Comparison of ENCODE assay signal across 30 mouse cellular contexts in genomic region chr14:79388304-79388703, GRCm38 (mm10). TPM values are rescaled to one million over a fixed set of nuclear protein-coding genes. Genes with fewer than 3 reads are reported as not detected.
A peak's percentile ranks its signal among the peaks of the same experiment; 100 is the strongest.
DNase-seq lines count a peak whose midpoint lies in the region; ATAC-seq lines count a peak whose summit lies in the region.
"Had no signal": no experiment of that assay in that cellular context is flagged by ENCODE, and none has a peak within 500 bp of the region (broad histone marks: within the 10 kb centered on the region; RNA-seq: fewer than 3 reads in every experiment).

No protein-coding gene starts in this region.

- H3K27ac ChIP-seq in intestine, embryonic 14.5 days (ENCODE audit: low read depth), result no peak overlapping the region
- no peak overlapping the region for H3K27ac ChIP-seq in intestine, embryonic 16.5 days (ENCODE audit: low read length)
- H3K27ac ChIP-seq in limb, embryonic 10.5 days, result no peak overlapping the region
- H3K27ac ChIP-seq in liver, embryonic 13.5 days, result no peak overlapping the region
- no peak overlapping the region for H3K27ac ChIP-seq in midbrain, embryonic 15.5 days
- H3K27ac ChIP-seq: forebrain, embryonic 12.5 days; hindbrain, embryonic 13.5 days; neural tube, embryonic 12.5 days had no signal

- H3K4me3 ChIP-seq in intestine, embryonic 14.5 days (ENCODE audit: low read depth, low read length), result no peak overlapping the region
- no peak overlapping the region for H3K4me3 ChIP-seq in intestine, embryonic 16.5 days (ENCODE audit: low read length)
- H3K4me3 ChIP-seq in limb, embryonic 10.5 days, result peak overlapping the region; percentile 83; the same call in 1 of the 2 replicates
- H3K4me3 ChIP-seq in liver, embryonic 13.5 days (replicated peaks), result peak overlapping the region; percentile 97; the same call in 1 of the 2 replicates
- no peak overlapping the region for H3K4me3 ChIP-seq in midbrain, embryonic 15.5 days
- H3K4me3 ChIP-seq: heart, embryonic 12.5 days; neural tube, embryonic 12.5 days had no signal

- 87% methylated on average over 3 of the region's 3 CpGs for WGBS in intestine, embryonic 14.5 days
- WGBS in intestine, embryonic 16.5 days, result 82% methylated on average over 3 of the region's 3 CpGs
- 94% methylated on average over 3 of the region's 3 CpGs for WGBS in limb, embryonic 10.5 days
- WGBS in liver, embryonic 13.5 days (ENCODE audit: insufficient replicate concordance), result 86% methylated on average over 3 of the region's 3 CpGs
- 94% methylated on average over 3 of the region's 3 CpGs for WGBS in midbrain, embryonic 15.5 days

- H3K4me2 ChIP-seq in intestine, embryonic 14.5 days (ENCODE audit: low read length), result peak overlapping the region; percentile 55; the same call in 1 of the 2 replicates
- no peak overlapping the region for H3K4me2 ChIP-seq in intestine, embryonic 16.5 days (ENCODE audit: low read depth, low read length)
- H3K4me2 ChIP-seq in liver, embryonic 13.5 days, result peak overlapping the region; percentile 92
- no peak overlapping the region for H3K4me2 ChIP-seq in midbrain, embryonic 15.5 days

- no peaks in the 10 kb centered on the region for H3K27me3 ChIP-seq in intestine, embryonic 14.5 days (replicated peaks; ENCODE audit: control insufficient read depth, insufficient read depth, low read length)
- H3K27me3 ChIP-seq in intestine, embryonic 16.5 days (replicated peaks; ENCODE audit: control insufficient read depth, insufficient read depth, low read length), result no peaks in the 10 kb centered on the region
- H3K27me3 ChIP-seq in limb, embryonic 10.5 days (ENCODE audit: low read depth, poor library complexity, severe bottlenecking), result no peaks in the 10 kb centered on the region
- no peaks in the 10 kb centered on the region for H3K27me3 ChIP-seq in liver, embryonic 13.5 days
- H3K27me3 ChIP-seq in midbrain, embryonic 15.5 days (replicated peaks), result no peaks in the 10 kb centered on the region
- H3K27me3 ChIP-seq: forebrain, embryonic 12.5 days; heart, embryonic 12.5 days; hindbrain, embryonic 13.5 days; neural tube, embryonic 12.5 days had no signal

- peaks cover 19% of the 10 kb centered on the region for H3K36me3 ChIP-seq in intestine, embryonic 14.5 days (ENCODE audit: control insufficient read depth, insufficient read depth, low read length)
- 0 out of 2 replicates have a peak, but pooled peaks cover 3% of the 10 kb centered on the region for H3K36me3 ChIP-seq in intestine, embryonic 16.5 days (ENCODE audit: control insufficient read depth, insufficient read depth, low read length)
- H3K36me3 ChIP-seq in limb, embryonic 10.5 days, result peaks cover 41% of the 10 kb centered on the region
- H3K36me3 ChIP-seq in liver, embryonic 13.5 days, result peaks cover 21% of the 10 kb centered on the region
- no peaks in the 10 kb centered on the region for H3K36me3 ChIP-seq in midbrain, embryonic 15.5 days (replicated peaks)
- H3K36me3 ChIP-seq: hindbrain, embryonic 13.5 days; neural tube, embryonic 12.5 days had no signal

- H3K9ac ChIP-seq in intestine, embryonic 14.5 days (ENCODE audit: low read length), result no peak overlapping the region
- H3K9ac ChIP-seq in intestine, embryonic 16.5 days (ENCODE audit: low read depth, low read length), result no peak overlapping the region
- no peak overlapping the region for H3K9ac ChIP-seq in liver, embryonic 13.5 days
- no peak overlapping the region for H3K9ac ChIP-seq in midbrain, embryonic 15.5 days
- H3K9ac ChIP-seq: forebrain, embryonic 12.5 days; forebrain, postnatal 0 days; heart, embryonic 12.5 days; hindbrain, embryonic 13.5 days; neural tube, embryonic 12.5 days had no signal

- DNase-seq in intestine, embryonic 14.5 days (ENCODE audit: low spot score), result no peak
- no peak for DNase-seq in limb, embryonic 10.5 days (ENCODE audit: low spot score)
- no peak for DNase-seq in liver, embryonic 13.5 days
- no peak for DNase-seq in layer of hippocampus, adult 11-12 months (ENCODE audit: low spot score)
- DNase-seq in testis, postnatal 14 days (ENCODE audit: low spot score), result no peak
- DNase-seq: adrenal gland, adult 2 months; adrenal gland, postnatal 36 days; cerebellum, adult 2 months; cerebellum, postnatal 14 days; forebrain, postnatal 0 days; gastrocnemius, postnatal 14 days; heart, postnatal 4 days; kidney, adult 11 months; kidney, postnatal 4 days; layer of hippocampus, postnatal 36 days; left cerebral cortex, postnatal 4 days; lung, adult 18-20 months; lung, postnatal 14 days; midbrain, embryonic 14.5 days; right cerebral cortex, adult 18-20 months; spleen, adult 18-20 months; thymus, adult 18-20 months; thymus, postnatal 25 days had no signal

- no peaks in the 10 kb centered on the region for H3K9me3 ChIP-seq in intestine, embryonic 14.5 days (ENCODE audit: control insufficient read depth, low read length)
- H3K9me3 ChIP-seq in intestine, embryonic 16.5 days (ENCODE audit: control insufficient read depth, low read length), result no peaks in the 10 kb centered on the region
- no peaks in the 10 kb centered on the region for H3K9me3 ChIP-seq in limb, embryonic 10.5 days (replicated peaks)
- no peaks in the 10 kb centered on the region for H3K9me3 ChIP-seq in liver, embryonic 13.5 days (replicated peaks)
- no peaks in the 10 kb centered on the region for H3K9me3 ChIP-seq in midbrain, embryonic 15.5 days
- H3K9me3 ChIP-seq: forebrain, embryonic 12.5 days; heart, embryonic 12.5 days; hindbrain, embryonic 13.5 days; neural tube, embryonic 12.5 days had no signal

- ATAC-seq in intestine, embryonic 14.5 days (replicated peaks; ENCODE audit: low FRiP score, low TSS enrichment, low read depth), result no peak
- no peak for ATAC-seq in intestine, embryonic 16.5 days
- ATAC-seq in liver, embryonic 13.5 days (ENCODE audit: low read depth), result no peak
- no peak for ATAC-seq in midbrain, embryonic 15.5 days (replicated peaks)
- ATAC-seq: activated CD4-positive, CD25-positive, alpha-beta regulatory T cell, adult 4 months; forebrain, postnatal 0 days had no signal

- peaks cover 10% of the 10 kb centered on the region; the same call in 1 of the 2 replicates for H3K4me1 ChIP-seq in intestine, embryonic 14.5 days (replicated peaks; ENCODE audit: control insufficient read depth, insufficient read depth, low read length)
- 0 out of 2 replicates have a peak, but pooled peaks cover 5% of the 10 kb centered on the region for H3K4me1 ChIP-seq in intestine, embryonic 16.5 days (ENCODE audit: control insufficient read depth, insufficient read depth, low read length)
- peaks cover 5% of the 10 kb centered on the region; the same call in 1 of the 2 replicates for H3K4me1 ChIP-seq in limb, embryonic 10.5 days
- peaks cover 41% of the 10 kb centered on the region for H3K4me1 ChIP-seq in liver, embryonic 13.5 days (replicated peaks)
- H3K4me1 ChIP-seq in midbrain, embryonic 15.5 days, result peaks cover 15% of the 10 kb centered on the region

RNA-seq across cellular contexts. Expression of gene Naa16, which starts 2.3 kb away (rescaled TPM):
- polyA plus RNA-seq in intestine, embryonic 14.5 days (2014; fragmentation: Nextera tagmentation; extraction: Ambion mirVana), result 40.7 and 42.7 TPM in 2 replicates
- 29.6 and 33.0 TPM in 2 replicates for polyA plus RNA-seq in intestine, embryonic 16.5 days (2015; fragmentation: Nextera tagmentation; extraction: Ambion mirVana)
- polyA plus RNA-seq in limb, embryonic 10.5 days (2016; fragmentation: Nextera tagmentation; extraction: Ambion mirVana), result 48.8 and 52.6 TPM in 2 replicates
- 33.4 and 44.5 TPM in 2 replicates for polyA plus RNA-seq in liver, embryonic 13.5 days (2015; fragmentation: Nextera tagmentation; extraction: Ambion mirVana)
- polyA plus RNA-seq in midbrain, embryonic 15.5 days (2015; fragmentation: Nextera tagmentation; extraction: Ambion mirVana), result 20.2 and 22.8 TPM in 2 replicates

RNA-seq across cellular contexts. Expression of gene Mtrf1, which starts 9.3 kb away (rescaled TPM):
- 10.0 and 10.5 TPM in 2 replicates for polyA plus RNA-seq in intestine, embryonic 14.5 days (2014; fragmentation: Nextera tagmentation; extraction: Ambion mirVana)
- polyA plus RNA-seq in intestine, embryonic 16.5 days (2015; fragmentation: Nextera tagmentation; extraction: Ambion mirVana), result 9.8 and 11.5 TPM in 2 replicates
- 8.6 and 9.8 TPM in 2 replicates for polyA plus RNA-seq in limb, embryonic 10.5 days (2016; fragmentation: Nextera tagmentation; extraction: Ambion mirVana)
- polyA plus RNA-seq in liver, embryonic 13.5 days (2015; fragmentation: Nextera tagmentation; extraction: Ambion mirVana), result 5.7 and 6.8 TPM in 2 replicates
- 10.8 and 11.2 TPM in 2 replicates for polyA plus RNA-seq in midbrain, embryonic 15.5 days (2015; fragmentation: Nextera tagmentation; extraction: Ambion mirVana)

RNA-seq across cellular contexts. Expression of gene Kbtbd7, which starts 38.0 kb away (rescaled TPM):
- 11.6 and 14.4 TPM in 2 replicates for polyA plus RNA-seq in intestine, embryonic 14.5 days (2014; fragmentation: Nextera tagmentation; extraction: Ambion mirVana)
- 6.2 and 6.7 TPM in 2 replicates for polyA plus RNA-seq in intestine, embryonic 16.5 days (2015; fragmentation: Nextera tagmentation; extraction: Ambion mirVana)
- polyA plus RNA-seq in limb, embryonic 10.5 days (2016; fragmentation: Nextera tagmentation; extraction: Ambion mirVana), result 11.4 and 13.0 TPM in 2 replicates
- 3.0 and 3.6 TPM in 2 replicates for polyA plus RNA-seq in liver, embryonic 13.5 days (2015; fragmentation: Nextera tagmentation; extraction: Ambion mirVana)
- 21.3 and 22.6 TPM in 2 replicates for polyA plus RNA-seq in midbrain, embryonic 15.5 days (2015; fragmentation: Nextera tagmentation; extraction: Ambion mirVana)

Comparison
In these comparisons a context has a peak if more than half of its experiments do, and no peak if none do; other contexts are left out.
1. H3K4me2 ChIP-seq: peak in intestine, embryonic 14.5 days (single experiment) and liver, embryonic 13.5 days (single experiment); none in intestine, embryonic 16.5 days (single experiment) and midbrain, embryonic 15.5 days (single experiment).
2. H3K4me3 ChIP-seq: peak in limb, embryonic 10.5 days (single experiment) and liver, embryonic 13.5 days (single experiment); none in intestine, embryonic 14.5 days (single experiment), intestine, embryonic 16.5 days (single experiment) and midbrain, embryonic 15.5 days (single experiment).